Mouse (Mus musculus): ENCODE data around the gene Lrmp.

DNA sequence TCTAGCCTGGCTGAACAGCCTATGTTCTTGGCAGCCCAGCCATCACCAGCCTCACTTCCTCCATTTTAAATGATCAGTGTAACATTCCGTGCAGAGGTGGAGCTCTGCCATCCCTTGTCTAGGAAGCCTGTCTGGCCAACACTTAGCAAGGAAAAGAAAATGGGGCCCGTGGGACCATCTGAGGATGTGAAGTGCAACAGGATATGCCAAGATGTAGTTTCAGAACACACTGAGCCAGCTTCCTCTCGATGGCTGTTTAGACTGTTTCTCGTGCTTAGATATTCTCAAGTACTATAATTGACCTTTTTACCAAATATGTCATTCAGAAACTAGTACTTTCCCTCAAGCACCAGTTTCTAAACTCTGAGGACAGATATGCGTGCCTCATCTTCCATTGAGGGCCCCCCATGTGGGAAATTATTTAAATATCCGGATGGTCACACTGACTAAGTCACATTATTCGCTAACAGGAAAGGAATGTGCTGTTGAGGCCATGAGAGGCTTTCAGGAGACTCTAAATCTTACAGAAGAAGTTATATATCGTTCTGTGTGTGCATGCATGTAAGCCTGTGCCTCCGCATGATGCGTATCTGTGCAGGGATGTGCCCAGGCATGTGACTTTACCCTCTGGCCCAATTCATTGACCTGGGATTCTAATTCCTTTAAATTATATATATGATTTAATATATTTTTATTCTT, 11.1 kb upstream of the Lrmp start:
- TF ChIP-seq CTCF (IDR thresholded peaks at IDR 0.05; ENCODE audit: low read depth, low read length) (no peak), EP300 (IDR thresholded peaks at IDR 0.05; ENCODE audit: insufficient read depth, low read depth, low read length) (no peak)

Data from ES-Bruce4 (cell line).